Mouse (Mus musculus) limb, embryonic 13.5 days (tissue): Measurements from ENCODE around the gene Mprip. TPM values are rescaled to one million over a fixed set of nuclear protein-coding genes. Genes with fewer than 3 reads are reported as not detected.
"Not testable (repeated sequence)": the region's sequence is repeated elsewhere in the genome, so short reads cannot be mapped to it uniquely, and the experiment has no call there.

Experiments used
- ATAC-seq: fragments of 200-750 bp; cut with Nextera tagmentation; 2 replicates; pipeline ENCODE4 v1.8.0; 2017; ENCODE audit warnings: low read depth, moderate number of reproducible peaks, moderate TSS enrichment; ENCODE audit not compliant: low FRiP score
- H3K27ac ChIP-seq: fragments of 300-500 bp; sonication (generic); 2 replicates; pipeline ENCODE4 v1.5.1; 2015; ENCODE audit warnings: inconsistent platforms, mild to moderate bottlenecking, moderate library complexity
- H3K27me3 ChIP-seq: fragments of 300-500 bp; sonication (generic); 2 replicates; pipeline ENCODE4 v1.6.1; 2015; ENCODE audit warnings: mild to moderate bottlenecking, inconsistent platforms
- H3K36me3 ChIP-seq: fragments of 300-500 bp; sonication (generic); 2 replicates; pipeline ENCODE4 v1.6.1; 2015; ENCODE audit warnings: inconsistent platforms, mild to moderate bottlenecking, moderate library complexity
- H3K4me1 ChIP-seq: fragments of 300-500 bp; sonication (generic); 2 replicates; pipeline ENCODE4 v1.6.1; 2015; ENCODE audit warnings: inconsistent platforms
- H3K4me2 ChIP-seq: fragments of 300-500 bp; sonication (generic); replicated peaks from 2 replicates; pipeline ENCODE4 v1.6.1; 2015; ENCODE audit warnings: inconsistent platforms, mild to moderate bottlenecking, moderate library complexity
- H3K4me3 ChIP-seq: fragments of 300-500 bp; sonication (generic); 2 replicates; pipeline ENCODE4 v1.5.1; 2015; ENCODE audit warnings: moderate library complexity, mild to moderate bottlenecking, inconsistent platforms
- H3K9ac ChIP-seq: fragments of 300-500 bp; sonication (generic); 2 replicates; pipeline ENCODE4 v1.6.1; 2015; ENCODE audit warnings: mild to moderate bottlenecking, inconsistent platforms
- H3K9me3 ChIP-seq: fragments of 300-500 bp; sonication (generic); 2 replicates; pipeline ENCODE4 v1.6.1; 2016; ENCODE audit warnings: inconsistent platforms
- WGBS: fragments of 180-500 bp; shearing (Covaris S2); methylation state at CpG from one replicate; pipeline ENCODE4 v1.1.7; 2015; 5-methylcytosine and 5-hydroxymethylcytosine counted together
- polyA plus RNA-seq: library from polyadenylated mRNA; unstranded; fragments of >200 nt; fragmentation: Nextera tagmentation; extraction: Ambion mirVana; gene quantifications from 2 replicates; pipeline ENCODE4 v1.2.1, GENCODE M21; 2015

The Mprip gene
- 40.7 and 44.4 TPM in 2 replicates for polyA plus RNA-seq

- peak within 1 kb of the TSS; percentile 69 for H3K4me2 ChIP-seq
- H3K9ac ChIP-seq, result peak within 1 kb of the TSS; percentile 74
- no peak for ATAC-seq
- H3K36me3 ChIP-seq, result no peaks in the 10 kb centered on the region
- H3K4me1 ChIP-seq, result peaks cover 37% of the 10 kb centered on the region
- H3K27ac ChIP-seq, result no peak within 1 kb of the TSS; the same call in 1 of the 2 replicates
- 53% methylated on average over 3 of the region's 3 CpGs for WGBS
- H3K4me3 ChIP-seq, result peak within 1 kb of the TSS; percentile 69
- H3K9me3 ChIP-seq, result no peaks in the 10 kb centered on the region
- peaks cover 3% of the 10 kb centered on the region; the same call in 1 of the 2 replicates for H3K27me3 ChIP-seq
Measured at GRCm38 (mm10) chr11:59661005-59661404, at the start of gene Mprip. Mprip (plus strand) TSS chr11:59661305.

DNA sequence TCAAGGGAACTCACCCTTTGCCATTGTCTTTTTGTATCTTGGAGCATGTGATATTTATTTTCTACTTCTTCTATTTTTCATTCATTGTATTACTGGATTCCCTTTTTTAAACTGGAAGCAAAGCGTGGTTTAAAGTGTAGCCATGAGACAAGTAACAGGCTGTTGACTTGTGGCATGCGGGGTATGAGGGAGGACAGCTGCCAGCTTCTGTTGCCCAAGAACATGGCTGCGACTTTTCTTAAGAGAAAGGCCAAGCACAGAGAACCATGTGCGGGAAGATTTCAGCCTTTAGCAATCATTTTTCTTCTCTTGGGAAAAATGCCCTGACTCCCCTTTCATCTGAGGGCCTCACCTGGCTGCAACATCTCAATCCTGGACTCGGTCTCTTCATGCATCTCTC lies 49.5 kb upstream of the Mprip start:
- Histone ChIP-seq H3K27ac (no peak overlapping the region), H3K36me3 (no peaks in the 10 kb centered on the region), H3K4me3 (no peak overlapping the region), H3K27me3 (no peaks in the 10 kb centered on the region), H3K4me2 (no peak overlapping the region), H3K4me1 (no peaks in the 10 kb centered on the region), H3K9me3 (no peaks in the 10 kb centered on the region), H3K9ac (no peak overlapping the region)
- 88% methylated on average over 5 of the region's 5 CpGs for WGBS
- ATAC-seq, result no peak

- Histone ChIP-seq H3K27me3 (no peaks in the 10 kb centered on the region), H3K9ac (no peak overlapping the region), H3K36me3 (no peaks in the 10 kb centered on the region), H3K9me3 (no peaks in the 10 kb centered on the region), H3K4me3 (no peak overlapping the region), H3K4me2 (no peak overlapping the region), H3K4me1 (no peaks in the 10 kb centered on the region), H3K27ac (no peak overlapping the region)
- no peak for ATAC-seq
- 47% methylated on average over 4 of the region's 4 CpGs for WGBS
Measured at GRCm38 (mm10) chr11:59614120-59614519, 47.0 kb upstream of the Mprip start.

- H3K9ac ChIP-seq, ATAC-seq, H3K27ac ChIP-seq, H3K4me1 ChIP-seq, H3K4me2 ChIP-seq, H3K9me3 ChIP-seq, H3K27me3 ChIP-seq, H3K36me3 ChIP-seq, H3K4me3 ChIP-seq: not testable (repeated sequence)
- WGBS, result 96% methylated on average over 2 of the region's 2 CpGs
Measured at GRCm38 (mm10) chr11:59616986-59617385, 44.1 kb upstream of the Mprip start.

GRCm38 (mm10) chr11:59622214-59622613 lies 38.9 kb upstream of the Mprip start:
- H3K4me1 ChIP-seq, result no peaks in the 10 kb centered on the region
- ATAC-seq, result no peak
- no peaks in the 10 kb centered on the region for H3K9me3 ChIP-seq
- no peak overlapping the region for H3K4me2 ChIP-seq
- no peaks in the 10 kb centered on the region for H3K36me3 ChIP-seq
- H3K27ac ChIP-seq, result no peak overlapping the region
- no peak overlapping the region for H3K9ac ChIP-seq
- H3K27me3 ChIP-seq, result no peaks in the 10 kb centered on the region
- no peak overlapping the region for H3K4me3 ChIP-seq
- 74% methylated on average over 3 of the region's 3 CpGs for WGBS

GRCm38 (mm10) chr11:59624017-59624630 lies 37.0 kb upstream of the Mprip start:
- Histone ChIP-seq H3K4me1 (no peaks in the 10 kb centered on the region), H3K27ac (no peak overlapping the region), H3K9me3 (no peaks in the 10 kb centered on the region), H3K27me3 (no peaks in the 10 kb centered on the region), H3K4me2 (no peak overlapping the region), H3K4me3 (no peak overlapping the region), H3K9ac (no peak overlapping the region), H3K36me3 (no peaks in the 10 kb centered on the region)
- peak; percentile 59; the same call in 1 of the 2 replicates for ATAC-seq
- WGBS, result 31% methylated on average over 6 of the region's 6 CpGs

GRCm38 (mm10) chr11:59626192-59626591 lies 34.9 kb upstream of the Mprip start:
- Histone ChIP-seq H3K27me3 (no peaks in the 10 kb centered on the region), H3K4me3 (no peak overlapping the region), H3K36me3 (no peaks in the 10 kb centered on the region), H3K27ac (no peak overlapping the region), H3K4me2 (no peak overlapping the region), H3K4me1 (no peaks in the 10 kb centered on the region), H3K9ac (no peak overlapping the region), H3K9me3 (no peaks in the 10 kb centered on the region)
- 82% methylated on average over 7 of the region's 7 CpGs for WGBS
- ATAC-seq, result no peak

DNA sequence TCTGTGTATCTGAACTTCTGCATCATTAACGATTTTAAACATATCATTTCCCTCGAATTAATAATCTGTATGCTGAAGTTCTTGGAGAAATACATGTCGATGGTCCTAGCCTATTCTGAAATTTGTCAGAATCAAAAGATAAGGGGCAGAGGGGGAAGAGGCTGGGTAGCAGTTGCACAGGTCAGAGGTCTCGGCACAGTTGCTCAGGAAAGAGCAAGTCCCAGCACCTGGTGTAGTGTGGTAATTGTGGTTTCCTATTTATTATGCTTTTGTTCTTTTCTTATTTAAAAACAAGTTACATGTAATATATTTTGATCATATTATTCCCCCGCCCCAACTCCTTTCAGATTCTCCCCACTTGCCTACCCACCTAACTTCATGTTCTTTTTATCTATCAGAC lies 32.9 kb upstream of the Mprip start:
- no peaks in the 10 kb centered on the region for H3K36me3 ChIP-seq
- H3K9me3 ChIP-seq, result no peaks in the 10 kb centered on the region
- H3K4me3 ChIP-seq, result no peak overlapping the region
- no peaks in the 10 kb centered on the region for H3K4me1 ChIP-seq
- H3K27me3 ChIP-seq, result no peaks in the 10 kb centered on the region
- no peak overlapping the region for H3K4me2 ChIP-seq
- no peak for ATAC-seq
- H3K27ac ChIP-seq, result no peak overlapping the region
- H3K9ac ChIP-seq, result no peak overlapping the region
- WGBS, result 75% methylated on average over 5 of the region's 5 CpGs

DNA sequence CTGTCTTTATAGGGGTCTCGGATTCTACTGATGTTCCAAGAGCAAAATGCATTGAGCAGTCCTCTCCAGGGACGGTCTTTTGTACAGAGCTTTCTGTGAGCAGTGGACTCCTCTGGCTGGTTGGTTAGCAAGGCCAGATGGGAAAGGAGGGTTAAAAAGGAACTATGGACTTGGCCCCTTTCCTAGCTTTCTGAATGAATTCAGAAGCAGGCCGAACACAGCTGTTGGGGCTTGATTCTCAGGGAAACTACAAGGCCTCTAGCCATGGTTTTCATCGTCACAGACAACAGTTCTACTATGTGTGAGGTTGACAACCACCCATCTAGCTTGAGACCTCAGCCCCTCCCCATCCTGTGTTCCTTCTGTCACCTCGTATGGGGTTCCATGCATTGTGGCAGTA lies 31.2 kb upstream of the Mprip start:
- H3K4me1 ChIP-seq, result no peaks in the 10 kb centered on the region
- no peak overlapping the region for H3K4me2 ChIP-seq
- WGBS, result 75% methylated on average over 5 of the region's 5 CpGs
- no peak overlapping the region for H3K9ac ChIP-seq
- no peak overlapping the region for H3K4me3 ChIP-seq
- H3K27me3 ChIP-seq, result no peaks in the 10 kb centered on the region
- H3K27ac ChIP-seq, result no peak overlapping the region
- no peaks in the 10 kb centered on the region for H3K9me3 ChIP-seq
- no peak for ATAC-seq
- H3K36me3 ChIP-seq, result no peaks in the 10 kb centered on the region

DNA sequence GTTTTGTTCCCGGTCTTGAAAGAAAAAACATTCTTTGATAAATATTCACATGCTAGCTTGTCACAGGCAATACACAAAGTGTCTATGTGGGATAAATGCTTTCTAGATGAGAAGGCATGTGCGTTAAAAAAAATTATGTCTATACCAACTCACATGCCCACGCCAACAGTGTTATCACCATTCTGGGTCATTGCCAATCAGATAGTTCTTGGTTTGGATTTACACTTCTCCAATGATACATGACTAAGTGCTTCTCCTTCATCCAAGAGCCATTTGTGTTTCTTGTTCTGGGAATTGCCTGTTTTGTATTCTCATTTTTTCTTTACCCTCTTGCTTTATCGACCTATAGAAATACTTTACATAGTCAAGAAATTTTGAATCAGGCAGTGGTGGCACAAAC lies 29.1 kb upstream of the Mprip start:
- H3K9ac ChIP-seq, result no peak overlapping the region
- H3K4me1 ChIP-seq, result 0 out of 2 replicates have a peak, but pooled peaks cover 5% of the 10 kb centered on the region
- no peaks in the 10 kb centered on the region for H3K36me3 ChIP-seq
- H3K9me3 ChIP-seq, result no peaks in the 10 kb centered on the region
- 87% methylated on average over 4 of the region's 4 CpGs for WGBS
- H3K4me2 ChIP-seq, result no peak overlapping the region
- no peaks in the 10 kb centered on the region for H3K27me3 ChIP-seq
- no peak for ATAC-seq
- H3K4me3 ChIP-seq, result no peak overlapping the region
- no peak overlapping the region for H3K27ac ChIP-seq

DNA sequence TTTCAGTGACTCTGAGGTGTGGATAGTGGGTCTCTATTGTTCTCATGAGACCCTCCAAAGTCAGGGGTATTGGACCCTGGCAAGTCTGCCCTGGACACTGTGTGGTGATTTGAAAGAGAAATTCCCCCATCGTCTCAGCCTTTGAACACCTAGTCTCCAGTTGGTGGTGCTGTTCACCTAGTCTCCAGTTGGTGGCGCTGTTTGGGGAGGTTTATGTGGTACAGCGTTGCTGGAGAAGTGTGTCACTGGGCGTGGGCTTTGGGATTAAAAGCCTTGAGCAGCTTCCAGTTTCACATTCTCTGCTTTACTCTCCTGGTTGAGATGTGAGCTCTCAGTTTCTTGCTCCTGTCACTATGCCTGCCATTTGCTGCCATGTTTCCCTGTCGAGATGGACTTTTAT lies 28.1 kb upstream of the Mprip start:
- Histone ChIP-seq H3K4me3 (no peak overlapping the region), H3K27ac (no peak overlapping the region), H3K27me3 (no peaks in the 10 kb centered on the region), H3K4me1 (0 out of 2 replicates have a peak, but pooled peaks cover 5% of the 10 kb centered on the region), H3K4me2 (no peak overlapping the region), H3K9ac (no peak overlapping the region), H3K36me3 (no peaks in the 10 kb centered on the region), H3K9me3 (no peaks in the 10 kb centered on the region)
- WGBS, result 26% methylated on average over 5 of the region's 5 CpGs
- ATAC-seq, result no peak

- no peak for ATAC-seq
- Histone ChIP-seq H3K4me2 (no peak overlapping the region), H3K4me1 (0 out of 2 replicates have a peak, but pooled peaks cover 5% of the 10 kb centered on the region), H3K27ac (no peak overlapping the region), H3K36me3 (no peaks in the 10 kb centered on the region), H3K27me3 (no peaks in the 10 kb centered on the region), H3K9me3 (peaks cover 3% of the 10 kb centered on the region; the same call in 1 of the 2 replicates), H3K4me3 (no peak overlapping the region), H3K9ac (no peak overlapping the region)
- 74% methylated on average over 7 of the region's 7 CpGs for WGBS
Measured at GRCm38 (mm10) chr11:59634001-59634660, 27.0 kb upstream of the Mprip start.
